Mouse (Mus musculus): ENCODE results near the gene 4930469K13Rik. TPM values are rescaled to one million over a fixed set of nuclear protein-coding genes. Genes with fewer than 3 reads are reported as not detected.

The 4930469K13Rik gene
- polyA plus RNA-seq, 1 experiment = not detected

DNA sequence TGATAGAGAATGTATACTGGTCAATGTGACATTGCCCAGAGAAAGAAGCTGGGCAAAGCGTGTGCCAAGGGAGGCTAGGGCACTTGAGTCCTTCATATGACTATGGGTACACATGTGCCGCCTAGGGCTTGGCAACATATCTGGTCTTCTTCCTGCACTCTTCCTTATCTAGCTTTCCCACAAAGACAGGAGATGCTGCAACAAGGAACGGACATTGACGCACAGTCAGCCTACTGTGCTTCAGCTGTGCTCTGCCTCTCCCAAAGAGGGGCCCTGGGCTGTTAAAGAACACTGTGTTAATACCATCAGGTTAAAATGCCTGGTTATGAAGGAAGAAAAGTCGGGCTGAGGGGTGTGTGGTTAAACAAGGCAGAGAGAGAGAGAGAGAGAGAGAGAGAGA lies 141.7 kb downstream of the 4930469K13Rik start:
- no peaks in the 10 kb centered on the region for H3K36me3 ChIP-seq (replicated peaks; ENCODE audit: low read length)
- 0 out of 2 replicates have a peak, but pooled peaks cover 6% of the 10 kb centered on the region for H3K9me3 ChIP-seq
- peaks cover 49% of the 10 kb centered on the region for H3K27me3 ChIP-seq (replicated peaks)
- no peak for TF ChIP-seq GATA1 (IDR thresholded peaks at IDR 0.05; ENCODE audit: borderline replicate concordance, low read length)
- no peak for TF ChIP-seq FLI1 (IDR thresholded peaks at IDR 0.05; ENCODE audit: low read length)
- peaks cover 4% of the 10 kb centered on the region for H3K4me1 ChIP-seq
- no peak overlapping the region for H3K4me3 ChIP-seq (replicated peaks)

DNA sequence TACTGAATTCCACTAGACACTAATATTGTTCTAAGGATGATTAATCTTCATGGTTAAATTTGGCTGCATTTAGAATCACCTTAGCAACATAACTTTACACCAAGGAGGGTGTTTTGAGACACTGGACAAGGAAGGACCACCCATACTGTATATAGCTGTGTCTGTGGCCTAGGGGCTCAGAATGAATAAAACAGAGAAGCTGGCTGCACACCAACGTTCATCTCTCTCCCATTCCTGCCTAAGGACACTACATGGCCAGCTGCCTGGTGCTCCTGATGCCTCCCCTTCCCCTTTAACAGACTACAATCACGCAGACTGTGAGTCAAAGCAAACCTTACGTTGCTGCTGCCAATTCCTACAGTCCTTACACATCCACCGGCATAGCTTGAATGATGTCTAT lies 142.4 kb downstream of the 4930469K13Rik start:
- peaks cover 10% of the 10 kb centered on the region; the same call in 1 of the 2 replicates for H3K9me3 ChIP-seq
- peaks cover 4% of the 10 kb centered on the region for H3K4me1 ChIP-seq
- H3K27me3 ChIP-seq (replicated peaks) = peaks cover 46% of the 10 kb centered on the region
- H3K4me3 ChIP-seq (replicated peaks) = no peak overlapping the region
- H3K36me3 ChIP-seq (replicated peaks; ENCODE audit: low read length) = no peaks in the 10 kb centered on the region
- TF ChIP-seq GATA1 (IDR thresholded peaks at IDR 0.05; ENCODE audit: borderline replicate concordance, low read length) = no peak
- TF ChIP-seq FLI1 (IDR thresholded peaks at IDR 0.05; ENCODE audit: low read length) = no peak

DNA sequence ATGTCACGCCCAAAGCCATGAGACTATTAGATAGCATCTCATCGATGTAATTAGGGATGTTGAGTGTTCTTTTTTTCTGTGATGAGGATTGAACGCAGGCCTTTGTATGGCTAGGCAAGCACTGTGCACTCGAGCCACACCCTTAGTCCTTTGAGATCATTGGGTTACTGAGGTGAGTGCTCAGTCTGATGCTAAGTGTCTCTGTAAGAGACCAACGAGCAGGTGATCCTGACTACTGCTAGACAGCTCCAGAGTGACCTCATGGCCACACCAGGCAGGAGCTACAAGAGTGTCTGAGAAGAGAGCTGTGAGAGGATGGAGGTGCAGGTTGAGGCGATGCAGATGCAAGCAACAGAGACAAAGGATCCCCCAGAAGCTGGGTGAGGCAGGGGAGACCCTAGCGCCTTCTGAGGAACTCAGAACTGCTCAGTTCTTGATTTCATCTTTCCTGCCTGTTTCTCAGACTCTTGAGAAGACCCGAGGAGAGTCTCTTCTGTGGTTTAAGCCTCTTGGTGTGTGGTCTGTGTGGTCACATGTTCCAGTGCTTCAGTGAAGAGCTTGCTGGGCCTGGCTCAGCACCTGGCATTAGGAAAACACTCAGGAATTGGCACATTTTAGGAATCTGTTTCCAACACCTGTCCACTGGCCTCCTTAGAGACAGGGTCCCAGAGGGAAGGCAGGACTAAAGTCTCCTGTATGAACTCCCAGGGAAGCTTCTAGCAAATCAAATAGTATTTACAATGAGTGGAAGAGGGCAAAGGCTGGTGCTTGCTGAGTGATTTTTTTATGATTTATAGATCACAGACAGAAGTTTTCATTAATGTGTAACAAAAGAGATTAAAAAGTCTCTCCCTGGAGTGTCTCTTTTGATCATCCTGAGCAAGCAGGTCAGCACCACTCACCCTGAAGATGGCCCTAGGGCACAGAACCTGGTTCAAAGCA lies 146.4 kb downstream of the 4930469K13Rik start:
- Histone ChIP-seq H3K4me1 (peaks cover 4% of the 10 kb centered on the region), H3K9me3 (peaks cover 10% of the 10 kb centered on the region), H3K27me3 (replicated peaks) (peaks cover 34% of the 10 kb centered on the region), H3K4me3 (replicated peaks) (no peak overlapping the region), H3K36me3 (replicated peaks; ENCODE audit: low read length) (no peaks in the 10 kb centered on the region)
- TF ChIP-seq FLI1 (IDR thresholded peaks at IDR 0.05; ENCODE audit: low read length) (no peak), GATA1 (IDR thresholded peaks at IDR 0.05; ENCODE audit: borderline replicate concordance, low read length) (no peak)

DNA sequence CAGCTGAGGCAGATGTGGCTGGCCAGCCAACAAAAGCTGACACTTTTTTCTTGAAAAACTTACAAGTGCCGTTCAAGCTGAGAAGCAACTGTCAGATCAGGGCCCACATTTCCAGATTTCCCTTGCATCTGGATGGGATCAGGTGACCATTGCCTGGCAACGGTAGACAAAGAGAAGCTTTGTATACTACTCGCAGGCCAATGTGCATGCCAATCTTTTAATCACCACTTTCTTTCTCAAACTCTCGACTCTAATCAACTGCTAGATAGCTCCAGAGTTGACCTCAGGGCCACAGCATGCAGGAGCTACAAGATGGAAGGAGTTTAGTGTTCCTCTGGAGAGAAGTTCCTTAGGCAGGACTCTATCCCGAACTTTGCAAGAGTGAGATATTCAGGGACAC lies 147.2 kb downstream of the 4930469K13Rik start:
- peaks cover 10% of the 10 kb centered on the region for H3K9me3 ChIP-seq
- no peaks in the 10 kb centered on the region for H3K36me3 ChIP-seq (replicated peaks; ENCODE audit: low read length)
- TF ChIP-seq FLI1 (IDR thresholded peaks at IDR 0.05; ENCODE audit: low read length) = no peak
- TF ChIP-seq GATA1 (IDR thresholded peaks at IDR 0.05; ENCODE audit: borderline replicate concordance, low read length) = no peak
- no peak overlapping the region for H3K4me3 ChIP-seq (replicated peaks)
- peaks cover 5% of the 10 kb centered on the region for H3K4me1 ChIP-seq
- H3K27me3 ChIP-seq (replicated peaks) = peaks cover 29% of the 10 kb centered on the region

DNA sequence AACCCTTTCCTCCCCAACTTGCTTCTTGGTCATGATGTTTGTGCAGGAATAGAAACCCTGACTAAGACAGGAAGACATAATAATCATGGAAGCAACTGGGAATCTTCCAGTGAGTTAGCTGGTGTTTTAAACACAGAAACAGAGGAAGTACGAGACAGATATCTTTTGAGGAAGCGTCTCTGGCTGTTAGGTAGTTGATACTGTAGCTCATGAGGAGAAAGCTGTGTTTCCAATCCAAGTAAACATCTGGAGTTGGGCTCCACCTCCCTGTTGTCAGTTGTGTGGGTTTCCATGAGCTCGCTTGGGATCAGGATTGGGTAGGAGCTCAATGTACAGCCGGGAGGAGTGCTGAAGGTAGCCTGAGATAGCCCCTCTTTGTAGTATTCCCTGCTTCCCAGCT lies 151.9 kb downstream of the 4930469K13Rik start:
- H3K9me3 ChIP-seq = peaks cover 14% of the 10 kb centered on the region
- peaks cover 9% of the 10 kb centered on the region for H3K4me1 ChIP-seq
- peaks cover 5% of the 10 kb centered on the region for H3K27me3 ChIP-seq (replicated peaks)
- no peaks in the 10 kb centered on the region for H3K36me3 ChIP-seq (replicated peaks; ENCODE audit: low read length)
- H3K4me3 ChIP-seq (replicated peaks) = no peak overlapping the region
- no peak for TF ChIP-seq GATA1 (IDR thresholded peaks at IDR 0.05; ENCODE audit: borderline replicate concordance, low read length)
- TF ChIP-seq FLI1 (IDR thresholded peaks at IDR 0.05; ENCODE audit: low read length) = no peak

DNA sequence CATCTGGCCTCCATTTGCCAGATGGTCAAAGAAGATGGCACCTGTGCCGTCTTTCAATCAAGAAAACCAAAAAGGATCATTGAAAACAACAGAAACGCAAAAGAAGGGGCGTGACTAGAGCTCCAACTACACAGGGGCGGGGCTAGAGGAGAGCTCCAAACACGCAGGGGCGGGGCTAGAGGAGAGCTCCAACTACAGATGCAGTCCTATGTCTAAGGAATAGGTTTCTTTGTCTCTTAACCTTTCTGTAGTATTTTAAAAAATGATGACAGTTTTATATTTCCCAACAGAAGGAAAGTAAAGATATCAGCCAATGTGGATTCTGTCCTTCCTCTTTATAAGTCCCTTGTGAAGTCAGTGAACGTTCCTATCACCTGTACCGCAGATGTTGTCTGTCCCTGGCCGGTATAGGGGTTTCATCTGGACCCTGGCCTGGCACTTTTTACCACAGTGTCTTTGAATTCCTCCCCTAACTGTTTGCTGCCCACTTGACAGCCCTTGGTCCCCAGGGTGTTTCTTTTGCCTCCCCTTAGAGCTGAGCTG lies 153.5 kb downstream of the 4930469K13Rik start:
- peaks cover 4% of the 10 kb centered on the region; the same call in 1 of the 2 replicates for H3K9me3 ChIP-seq
- TF ChIP-seq FLI1 (IDR thresholded peaks at IDR 0.05; ENCODE audit: low read length) = no peak
- H3K4me1 ChIP-seq = peaks cover 9% of the 10 kb centered on the region
- no peaks in the 10 kb centered on the region for H3K36me3 ChIP-seq (replicated peaks; ENCODE audit: low read length)
- no peak overlapping the region for H3K4me3 ChIP-seq (replicated peaks)
- H3K27me3 ChIP-seq (replicated peaks) = peaks cover 7% of the 10 kb centered on the region

DNA sequence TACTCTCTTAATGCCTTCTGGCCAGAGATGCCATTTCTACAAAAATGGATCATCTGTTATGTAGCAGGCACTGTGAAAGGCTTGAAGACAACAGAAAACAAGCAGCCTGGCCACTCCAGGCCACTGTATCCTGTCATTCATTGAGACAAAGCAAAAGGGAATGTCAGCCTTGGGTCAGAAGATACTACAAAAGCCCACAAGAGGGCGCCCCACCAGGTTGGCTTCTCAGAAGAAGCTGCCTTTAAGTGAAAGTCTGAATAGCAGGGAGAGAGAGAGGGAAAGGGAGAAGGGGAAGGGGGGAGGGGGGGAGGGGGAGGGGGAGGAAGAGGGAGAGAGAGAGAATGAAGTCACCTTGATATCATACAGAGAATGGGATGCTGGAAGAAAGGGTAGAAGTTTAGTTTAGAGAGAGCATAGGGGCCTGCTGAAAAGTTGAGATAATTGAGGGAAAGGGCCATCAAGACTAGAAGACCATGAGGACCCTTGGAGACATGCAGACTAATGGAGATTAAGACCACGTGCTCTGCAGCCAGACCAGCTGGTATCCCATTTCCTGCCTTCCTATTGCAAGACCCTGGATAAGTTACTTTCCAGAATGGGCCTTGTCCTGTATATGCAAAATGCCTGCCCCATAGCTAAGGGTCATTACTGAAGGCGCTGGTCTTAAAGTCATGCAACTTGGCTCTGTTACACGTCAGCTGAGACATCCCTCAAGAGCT lies 154.1 kb downstream of the 4930469K13Rik start:
- TF ChIP-seq GATA1 (IDR thresholded peaks at IDR 0.05; ENCODE audit: borderline replicate concordance, low read length) (no peak), FLI1 (IDR thresholded peaks at IDR 0.05; ENCODE audit: low read length) (no peak)
- Histone ChIP-seq H3K9me3 (peaks cover 4% of the 10 kb centered on the region; the same call in 1 of the 2 replicates), H3K4me3 (replicated peaks) (no peak overlapping the region), H3K27me3 (replicated peaks) (peaks cover 9% of the 10 kb centered on the region), H3K36me3 (replicated peaks; ENCODE audit: low read length) (no peaks in the 10 kb centered on the region), H3K4me1 (peaks cover 13% of the 10 kb centered on the region)

DNA sequence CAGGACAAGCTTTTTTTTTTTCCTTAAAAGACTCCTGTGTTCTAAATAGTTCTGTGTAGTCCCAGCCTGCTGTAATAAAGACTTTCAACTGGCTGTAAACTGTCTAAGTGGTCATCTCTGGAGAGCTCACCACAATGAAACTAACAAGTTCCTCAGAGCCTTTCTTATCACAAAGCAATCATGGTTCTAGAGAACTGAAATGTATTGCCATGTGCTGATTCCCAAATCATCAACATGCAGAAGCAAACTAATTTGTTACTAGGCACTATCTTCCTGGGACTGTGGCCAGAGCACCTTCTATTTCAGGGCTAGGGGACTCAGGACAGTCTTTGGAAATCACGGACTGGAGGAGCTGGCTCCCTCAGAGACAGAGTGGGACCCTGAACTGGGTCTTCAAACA lies 154.8 kb downstream of the 4930469K13Rik start:
- H3K36me3 ChIP-seq (replicated peaks; ENCODE audit: low read length) = no peaks in the 10 kb centered on the region
- peaks cover 4% of the 10 kb centered on the region; the same call in 1 of the 2 replicates for H3K9me3 ChIP-seq
- H3K27me3 ChIP-seq (replicated peaks) = peaks cover 12% of the 10 kb centered on the region
- H3K4me1 ChIP-seq = peaks cover 20% of the 10 kb centered on the region
- H3K4me3 ChIP-seq (replicated peaks) = no peak overlapping the region
- TF ChIP-seq FLI1 (IDR thresholded peaks at IDR 0.05; ENCODE audit: low read length) (no peak), GATA1 (IDR thresholded peaks at IDR 0.05; ENCODE audit: borderline replicate concordance, low read length) (no peak)

DNA sequence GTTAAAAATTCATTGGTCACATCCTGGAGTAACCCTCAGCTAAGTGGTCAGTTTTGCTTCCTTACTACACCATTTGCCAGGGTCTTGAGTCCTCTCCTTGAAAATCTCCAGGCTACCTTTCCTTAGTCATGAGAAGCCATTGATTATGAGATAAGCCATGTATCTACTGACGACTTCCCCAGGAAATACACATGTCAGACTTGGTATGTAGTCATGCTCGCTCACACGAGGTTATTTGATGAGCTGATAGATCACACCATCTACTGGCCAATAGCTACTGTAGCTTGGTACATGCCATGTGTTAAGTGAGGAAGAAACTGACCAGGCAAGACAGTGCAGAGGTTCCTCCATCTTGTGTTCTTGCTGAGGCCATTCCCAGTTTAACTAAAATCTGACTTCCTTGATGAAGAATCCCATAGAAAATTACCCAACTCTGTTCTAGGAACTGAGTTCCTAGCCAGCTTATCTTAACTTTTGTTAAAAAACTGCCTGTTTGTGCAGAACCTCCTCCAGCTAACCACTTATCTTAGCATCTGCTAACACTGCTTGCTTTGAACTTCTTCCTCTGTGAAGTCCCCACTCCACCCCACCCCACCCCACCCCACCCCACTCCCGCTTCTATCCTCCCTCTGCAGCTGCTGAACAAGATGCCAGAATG lies 158.8 kb downstream of the 4930469K13Rik start:
- peaks cover 22% of the 10 kb centered on the region for H3K4me1 ChIP-seq
- H3K9me3 ChIP-seq = peaks cover 4% of the 10 kb centered on the region; the same call in 1 of the 2 replicates
- no peak for TF ChIP-seq FLI1 (IDR thresholded peaks at IDR 0.05; ENCODE audit: low read length)
- no peak for TF ChIP-seq GATA1 (IDR thresholded peaks at IDR 0.05; ENCODE audit: borderline replicate concordance, low read length)
- peaks cover 20% of the 10 kb centered on the region for H3K27me3 ChIP-seq (replicated peaks)
- H3K36me3 ChIP-seq (replicated peaks; ENCODE audit: low read length) = no peaks in the 10 kb centered on the region
- no peak overlapping the region for H3K4me3 ChIP-seq (replicated peaks)
